Comparison of ENCODE assay signal across 30 mouse cellular contexts in genomic region chr5:148935871-148936270, GRCm38 (mm10). TPM values are rescaled to one million over a fixed set of nuclear protein-coding genes. Genes with fewer than 3 reads are reported as not detected.
DNase-seq lines count a peak whose midpoint lies in the region; ATAC-seq and TF ChIP-seq lines count a peak whose summit lies in the region.
"Had no signal": no experiment of that assay in that cellular context is flagged by ENCODE, and none has a peak within 500 bp of the region (broad histone marks: within the 10 kb centered on the region; RNA-seq: fewer than 3 reads in every experiment).

No protein-coding gene starts in this region.

- TF ChIP-seq EP300 in lung, postnatal 0 days (IDR thresholded peaks at IDR 0.05), result no peak
- TF ChIP-seq EP300 in liver, embryonic 14.5 days (IDR thresholded peaks at IDR 0.05; ENCODE audit: low read depth), result no peak

- H3K27ac ChIP-seq in lung, embryonic 14.5 days (ENCODE audit: low read depth), result peak overlapping the region; percentile 38; the same call in 1 of the 2 replicates
- no peak overlapping the region for H3K27ac ChIP-seq in lung, postnatal 0 days (ENCODE audit: low read length)
- peak overlapping the region; percentile 63 for H3K27ac ChIP-seq in bone marrow, adult 2 months (ENCODE audit: control insufficient read depth, insufficient read depth, low read depth, low read length, poor library complexity)
- peak overlapping the region; percentile 81 for H3K27ac ChIP-seq in liver, embryonic 14.5 days
- no peak overlapping the region for H3K27ac ChIP-seq in hindbrain, embryonic 14.5 days
- H3K27ac ChIP-seq: embryonic facial prominence, embryonic 15.5 days; forebrain, embryonic 12.5 days; gastrocnemius, adult 2 months; heart, embryonic 13.5 days; hindbrain, embryonic 13.5 days; limb, embryonic 13.5 days; midbrain, embryonic 15.5 days; neural tube, embryonic 12.5 days; stomach, postnatal 0 days had no signal

- DNase-seq in lung, embryonic 14.5 days, result no peak
- DNase-seq in lung, postnatal 0 days (ENCODE audit: low spot score), result no peak
- no peak for DNase-seq in liver, embryonic 14.5 days (ENCODE audit: low read depth in 3 of 3, low spot score in 3 of 3)
- DNase-seq in left cerebral cortex, postnatal 14 days (ENCODE audit: low spot score in 2 of 2), result no peak
- no peak for DNase-seq in layer of hippocampus, adult 8-10 months (ENCODE audit: low spot score in 2 of 2)
- DNase-seq in hindbrain, embryonic 14.5 days (ENCODE audit: low spot score), result no peak
- DNase-seq: adrenal gland, postnatal 14 days; B cell, adult 2 months; cerebellum, adult 9-10 months; gastrocnemius, adult 2 months; kidney, adult 18-20 months; lung, postnatal 36 days; right cerebral cortex, postnatal 14 days; thymus, adult 2 months had no signal

- H3K4me1 ChIP-seq in lung, embryonic 14.5 days (ENCODE audit: insufficient read depth), result 0 out of 2 replicates have a peak, but pooled peaks cover 2% of the 10 kb centered on the region
- H3K4me1 ChIP-seq in lung, postnatal 0 days (ENCODE audit: insufficient read depth, low read depth, low read length), result no peaks in the 10 kb centered on the region
- H3K4me1 ChIP-seq in bone marrow, adult 2 months (ENCODE audit: control insufficient read depth, insufficient read depth, low read length), result peaks cover 2% of the 10 kb centered on the region
- H3K4me1 ChIP-seq in liver, embryonic 14.5 days (replicated peaks; ENCODE audit: control insufficient read depth in 2 of 2, insufficient read depth in 2 of 2, low read length in 1 of 2), result peaks cover 26 to 43% of the 10 kb centered on the region in 2 experiments
- H3K4me1 ChIP-seq in hindbrain, embryonic 14.5 days (replicated peaks; ENCODE audit: control insufficient read depth, insufficient read depth, low read length), result no peaks in the 10 kb centered on the region
- H3K4me1 ChIP-seq: hindbrain, embryonic 13.5 days; megakaryocyte, embryonic 14.5 days; midbrain, embryonic 15.5 days had no signal

- no peak for TF ChIP-seq POLR2A in bone marrow, adult 2 months (IDR thresholded peaks at IDR 0.05; ENCODE audit: borderline replicate concordance, control insufficient read depth, low read depth, low read length)

- no peaks in the 10 kb centered on the region for H3K27me3 ChIP-seq in lung, embryonic 14.5 days (ENCODE audit: insufficient read depth, low read length)
- no peaks in the 10 kb centered on the region for H3K27me3 ChIP-seq in lung, postnatal 0 days (replicated peaks; ENCODE audit: insufficient read depth, low read length)
- H3K27me3 ChIP-seq in liver, embryonic 14.5 days (ENCODE audit: control insufficient read depth, insufficient read depth, low read length), result no peaks in the 10 kb centered on the region
- no peaks in the 10 kb centered on the region for H3K27me3 ChIP-seq in hindbrain, embryonic 14.5 days (ENCODE audit: control insufficient read depth, insufficient read depth, low read length)
- H3K27me3 ChIP-seq: CH12.LX; embryonic facial prominence, embryonic 15.5 days; forebrain, embryonic 12.5 days; heart, embryonic 13.5 days; hindbrain, embryonic 13.5 days; limb, embryonic 13.5 days; midbrain, embryonic 15.5 days; neural tube, embryonic 12.5 days had no signal

- no peak for TF ChIP-seq CTCF in lung, embryonic 14.5 days (IDR thresholded peaks at IDR 0.05; ENCODE audit: low read depth)
- no peak for TF ChIP-seq CTCF in lung, postnatal 0 days (IDR thresholded peaks at IDR 0.05)
- TF ChIP-seq CTCF in bone marrow, adult 2 months (IDR thresholded peaks at IDR 0.05; ENCODE audit: control insufficient read depth, insufficient read depth, low read length), result no peak
- TF ChIP-seq CTCF in liver, embryonic 14.5 days (IDR thresholded peaks at IDR 0.05; ENCODE audit: low read depth), result no peak

- no peaks in the 10 kb centered on the region for H3K36me3 ChIP-seq in lung, embryonic 14.5 days (ENCODE audit: insufficient read depth)
- H3K36me3 ChIP-seq in lung, postnatal 0 days (ENCODE audit: insufficient read depth, low read length), result no peaks in the 10 kb centered on the region
- no peaks in the 10 kb centered on the region for H3K36me3 ChIP-seq in liver, embryonic 14.5 days (replicated peaks; ENCODE audit: control insufficient read depth, insufficient read depth, low read depth)
- H3K36me3 ChIP-seq in hindbrain, embryonic 14.5 days (replicated peaks; ENCODE audit: control insufficient read depth, insufficient read depth), result no peaks in the 10 kb centered on the region
- H3K36me3 ChIP-seq: embryonic facial prominence, embryonic 15.5 days; forebrain, embryonic 12.5 days; G1E; heart, embryonic 13.5 days; hindbrain, embryonic 13.5 days; limb, embryonic 13.5 days; midbrain, embryonic 15.5 days; neural tube, embryonic 12.5 days had no signal

- no peak for ATAC-seq in lung, embryonic 14.5 days (ENCODE audit: insufficient read depth)
- ATAC-seq in lung, postnatal 0 days, result no peak
- ATAC-seq in erythroid progenitor cell, adult 5-6 weeks (replicated peaks; ENCODE audit: low FRiP score, poor library complexity, severe bottlenecking), result peak; percentile 23
- ATAC-seq in liver, embryonic 14.5 days (ENCODE audit: insufficient read depth), result peak; percentile 39
- no peak for ATAC-seq in hindbrain, embryonic 14.5 days (ENCODE audit: low FRiP score)
- ATAC-seq: inflammation-experienced regulatory T-cells, adult 6 months; midbrain, embryonic 15.5 days had no signal

- 83% methylated on average over 6 of the region's 6 CpGs for WGBS in lung, embryonic 14.5 days
- 78% methylated on average over 6 of the region's 6 CpGs for WGBS in lung, postnatal 0 days
- WGBS in bone marrow, adult 2 months, result 70% methylated on average over 6 of the region's 6 CpGs
- 20% methylated on average over 6 of the region's 6 CpGs for WGBS in liver, embryonic 14.5 days (ENCODE audit: insufficient replicate concordance)
- WGBS in hindbrain, embryonic 14.5 days, result 93% methylated on average over 6 of the region's 6 CpGs

- H3K4me3 ChIP-seq in lung, embryonic 14.5 days (ENCODE audit: low read depth, low read length), result no peak overlapping the region
- no peak overlapping the region for H3K4me3 ChIP-seq in lung, postnatal 0 days (ENCODE audit: low read depth, low read length)
- H3K4me3 ChIP-seq in bone marrow, adult 2 months (replicated peaks; ENCODE audit: control insufficient read depth, low read depth, low read length), result no peak overlapping the region
- H3K4me3 ChIP-seq in liver, embryonic 14.5 days (ENCODE audit: insufficient read depth in 1 of 2, low read depth in 2 of 2, low read length in 2 of 2), result no peak overlapping the region
- H3K4me3 ChIP-seq in hindbrain, embryonic 14.5 days (replicated peaks; ENCODE audit: low read length), result no peak overlapping the region
- H3K4me3 ChIP-seq: embryonic facial prominence, embryonic 15.5 days; forebrain, embryonic 12.5 days; gastrocnemius, adult 2 months; heart, embryonic 13.5 days; hindbrain, embryonic 13.5 days; limb, embryonic 13.5 days; megakaryocyte, embryonic 14.5 days; midbrain, embryonic 15.5 days; neural tube, embryonic 12.5 days had no signal

- intact Hi-C loops in left cerebral cortex, postnatal 14 days (cut with DNase I), result no loop called here

- H3K9ac ChIP-seq in lung, embryonic 14.5 days, result no peak overlapping the region
- H3K9ac ChIP-seq in lung, postnatal 0 days (replicated peaks; ENCODE audit: low read depth), result no peak overlapping the region
- H3K9ac ChIP-seq in liver, embryonic 14.5 days (replicated peaks), result peak overlapping the region; percentile 24; the same call in 1 of the 2 replicates
- no peak overlapping the region for H3K9ac ChIP-seq in hindbrain, embryonic 14.5 days
- H3K9ac ChIP-seq: embryonic facial prominence, embryonic 15.5 days; forebrain, embryonic 12.5 days; heart, embryonic 13.5 days; hindbrain, embryonic 13.5 days; limb, embryonic 13.5 days; midbrain, embryonic 15.5 days; neural tube, embryonic 12.5 days had no signal

- no peak overlapping the region for H3K4me2 ChIP-seq in lung, embryonic 14.5 days
- H3K4me2 ChIP-seq in lung, postnatal 0 days (replicated peaks; ENCODE audit: low read depth, low read length), result no peak overlapping the region
- peak overlapping the region; percentile 53 for H3K4me2 ChIP-seq in liver, embryonic 14.5 days (ENCODE audit: low read depth)
- no peak overlapping the region for H3K4me2 ChIP-seq in hindbrain, embryonic 14.5 days (replicated peaks)
- H3K4me2 ChIP-seq: embryonic facial prominence, embryonic 15.5 days; forebrain, embryonic 12.5 days; heart, embryonic 13.5 days; hindbrain, embryonic 13.5 days; limb, embryonic 13.5 days; midbrain, embryonic 15.5 days; neural tube, embryonic 12.5 days had no signal

- peaks cover 4% of the 10 kb centered on the region; the same call in 1 of the 2 replicates for H3K9me3 ChIP-seq in lung, embryonic 14.5 days (ENCODE audit: low read depth, low read length)
- H3K9me3 ChIP-seq in lung, postnatal 0 days (ENCODE audit: low read length), result no peaks in the 10 kb centered on the region
- no peaks in the 10 kb centered on the region for H3K9me3 ChIP-seq in liver, embryonic 14.5 days (ENCODE audit: control insufficient read depth, low read length)
- H3K9me3 ChIP-seq in hindbrain, embryonic 14.5 days (ENCODE audit: control insufficient read depth, low read length), result 0 out of 2 replicates have a peak, but pooled peaks cover 3% of the 10 kb centered on the region
- H3K9me3 ChIP-seq: embryonic facial prominence, embryonic 15.5 days; forebrain, embryonic 12.5 days; midbrain, embryonic 15.5 days had no signal

RNA-seq across cellular contexts. Expression of gene Katnal1, which starts 6.8 kb away (rescaled TPM):
- 13.8 and 14.2 TPM in 2 replicates for polyA plus RNA-seq in lung, embryonic 14.5 days (2014; fragmentation: Nextera tagmentation; extraction: Ambion mirVana)
- polyA plus RNA-seq in lung, postnatal 0 days (2015; fragmentation: Nextera tagmentation; extraction: Ambion mirVana), result 4.3 and 5.0 TPM in 2 replicates
- 10.1 and 11.1 TPM in 2 replicates for polyA plus RNA-seq in bone marrow, adult 2 months (2011; ENCODE audit: insufficient read depth, insufficient read length, low replicate concordance, missing spikeins)
- total RNA-seq in erythroid progenitor cell, adult 5-6 weeks (2015; ENCODE audit: low replicate concordance), result 28.5 and 40.2 TPM in 2 replicates
- 47.7 and 54.4 TPM in 2 replicates for total RNA-seq in erythroid progenitor cell, adult 5-6 weeks (2017; ENCODE audit: low replicate concordance)
- polyA plus RNA-seq in liver, embryonic 14.5 days (2012; rRNA removed), result 3.9 and 5.1 TPM in 2 replicates
- 7.6 and 8.3 TPM in 2 replicates for polyA plus RNA-seq in liver, embryonic 14.5 days (2014; fragmentation: Nextera tagmentation; extraction: Ambion mirVana)
- 10 to 100 TPM; 55.4 to 56.9 TPM for total RNA-seq in left cerebral cortex, postnatal 14 days (2021)
- total RNA-seq in layer of hippocampus, adult 8-10 months (2022), result 10 to 100 TPM; 55.4 to 73.6 (median 64.1) TPM
- 38.0 and 40.9 TPM in 2 replicates for polyA plus RNA-seq in hindbrain, embryonic 14.5 days (2014; fragmentation: Nextera tagmentation; extraction: Ambion mirVana)
- polyA plus RNA-seq: G1E had no signal

RNA-seq across cellular contexts. Expression of gene Gm42791, which starts 59.1 kb away (rescaled TPM):
- polyA plus RNA-seq in lung, embryonic 14.5 days (2014; fragmentation: Nextera tagmentation; extraction: Ambion mirVana), result 0.58 and 1.2 TPM in 2 replicates
- 0.78 and 1.2 TPM in 2 replicates for polyA plus RNA-seq in lung, postnatal 0 days (2015; fragmentation: Nextera tagmentation; extraction: Ambion mirVana)
- 8.4 TPM in 1 of 2 replicates, not detected in the other for polyA plus RNA-seq in bone marrow, adult 2 months (2011; ENCODE audit: insufficient read depth, insufficient read length, low replicate concordance, missing spikeins)
- not detected in 2 replicates for total RNA-seq in erythroid progenitor cell, adult 5-6 weeks (2015; ENCODE audit: low replicate concordance)
- total RNA-seq in erythroid progenitor cell, adult 5-6 weeks (2017; ENCODE audit: low replicate concordance), result not detected in 2 replicates
- not detected in 2 replicates for polyA plus RNA-seq in liver, embryonic 14.5 days (2012; rRNA removed)
- polyA plus RNA-seq in liver, embryonic 14.5 days (2014; fragmentation: Nextera tagmentation; extraction: Ambion mirVana), result 1.0 TPM in 1 of 2 replicates, not detected in the other
- 10 to 100 TPM; 16.6 to 17.8 TPM for total RNA-seq in left cerebral cortex, postnatal 14 days (2021)
- total RNA-seq in layer of hippocampus, adult 8-10 months (2022), result 10 to 100 TPM; 20.4 to 38.3 (median 34.6) TPM
- 0.33 and 2.6 TPM in 2 replicates for polyA plus RNA-seq in hindbrain, embryonic 14.5 days (2014; fragmentation: Nextera tagmentation; extraction: Ambion mirVana)
- total RNA-seq: G1E had no signal
- polyA plus RNA-seq: brain, embryonic 14.5 days; G1E; inflammation-experienced regulatory T-cells, adult 6 months; thymus, adult 2 months; urinary bladder, adult 2 months had no signal

Comparison
In these comparisons a context has a peak if more than half of its experiments do, and no peak if none do; other contexts are left out.
1. H3K27ac ChIP-seq: peak in lung, embryonic 14.5 days (single experiment), bone marrow, adult 2 months (single experiment) and liver, embryonic 14.5 days (single experiment); none in lung, postnatal 0 days (single experiment) and hindbrain, embryonic 14.5 days (single experiment).
2. ATAC-seq: peak in erythroid progenitor cell, adult 5-6 weeks (single experiment) and liver, embryonic 14.5 days (single experiment); none in lung, embryonic 14.5 days (single experiment), lung, postnatal 0 days (single experiment) and hindbrain, embryonic 14.5 days (single experiment).